Mouse (Mus musculus) neural tube, embryonic 11.5 days (tissue): ENCODE measurements around the gene Spz1. TPM values are rescaled to one million over a fixed set of nuclear protein-coding genes. Genes with fewer than 3 reads are reported as not detected.

Experiments used
- ATAC-seq: fragments of 200-750 bp; cut with Nextera tagmentation; 2 replicates; pipeline ENCODE4 v1.8.0; 2017; ENCODE audit warnings: moderate number of reproducible peaks, mild to moderate bottlenecking, moderate TSS enrichment, moderate library complexity; ENCODE audit not compliant: insufficient read depth, low FRiP score, low TSS enrichment
- DNase-seq: peaks from one replicate; pipeline ENCODE4 v3.0.0-alpha.2; 2015; ENCODE audit warnings: low spot score
- H3K27ac ChIP-seq: fragments of 300-500 bp; sonication (generic); 2 replicates; pipeline ENCODE4 v1.5.1; 2014; ENCODE audit warnings: low read depth, mild to moderate bottlenecking, low read length
- H3K27me3 ChIP-seq: fragments of 300-500 bp; sonication (generic); 2 replicates; pipeline ENCODE4 v1.6.1; 2014; ENCODE audit warnings: mild to moderate bottlenecking, low read length, mixed read lengths; ENCODE audit not compliant: control insufficient read depth, insufficient read depth
- H3K36me3 ChIP-seq: fragments of 300-500 bp; sonication (generic); 2 replicates; pipeline ENCODE4 v1.6.1; 2014; ENCODE audit warnings: mild to moderate bottlenecking, low read length, moderate library complexity, mixed read lengths; ENCODE audit not compliant: control insufficient read depth, insufficient read depth
- H3K4me1 ChIP-seq: fragments of 300-500 bp; sonication (generic); 2 replicates; pipeline ENCODE4 v1.6.1; 2014; ENCODE audit warnings: low read length, mixed read lengths; ENCODE audit not compliant: control insufficient read depth, insufficient read depth
- H3K4me2 ChIP-seq: fragments of 300-500 bp; sonication (generic); 2 replicates; pipeline ENCODE4 v1.6.1; 2014; ENCODE audit warnings: low read depth, mild to moderate bottlenecking, moderate library complexity
- H3K4me3 ChIP-seq: fragments of 300-500 bp; sonication (generic); 2 replicates; pipeline ENCODE4 v1.5.1; 2014; ENCODE audit warnings: low read depth, low read length
- H3K9ac ChIP-seq: fragments of 300-500 bp; sonication (generic); 2 replicates; pipeline ENCODE4 v1.6.1; 2014; ENCODE audit warnings: mild to moderate bottlenecking, low read length
- H3K9me3 ChIP-seq: fragments of 300-500 bp; sonication (generic); 2 replicates; pipeline ENCODE4 v1.6.1; 2016; ENCODE audit warnings: low read length; ENCODE audit not compliant: control insufficient read depth
- WGBS: fragments of 180-500 bp; shearing (Covaris S2); extraction: QIAGEN DNeasy Blood & Tissue Kit; methylation state at CpG from one replicate; pipeline ENCODE4 v1.1.7; 2014; 5-methylcytosine and 5-hydroxymethylcytosine counted together
- polyA plus RNA-seq: library from polyadenylated mRNA; unstranded; fragments of >200 nt; fragmentation: Nextera tagmentation; extraction: Ambion mirVana; gene quantifications from 2 replicates; pipeline ENCODE4 v1.2.1, GENCODE M21; 2014

Spz1 gene
- polyA plus RNA-seq, 1 experiment from 2014 or later, result not detected

DNA sequence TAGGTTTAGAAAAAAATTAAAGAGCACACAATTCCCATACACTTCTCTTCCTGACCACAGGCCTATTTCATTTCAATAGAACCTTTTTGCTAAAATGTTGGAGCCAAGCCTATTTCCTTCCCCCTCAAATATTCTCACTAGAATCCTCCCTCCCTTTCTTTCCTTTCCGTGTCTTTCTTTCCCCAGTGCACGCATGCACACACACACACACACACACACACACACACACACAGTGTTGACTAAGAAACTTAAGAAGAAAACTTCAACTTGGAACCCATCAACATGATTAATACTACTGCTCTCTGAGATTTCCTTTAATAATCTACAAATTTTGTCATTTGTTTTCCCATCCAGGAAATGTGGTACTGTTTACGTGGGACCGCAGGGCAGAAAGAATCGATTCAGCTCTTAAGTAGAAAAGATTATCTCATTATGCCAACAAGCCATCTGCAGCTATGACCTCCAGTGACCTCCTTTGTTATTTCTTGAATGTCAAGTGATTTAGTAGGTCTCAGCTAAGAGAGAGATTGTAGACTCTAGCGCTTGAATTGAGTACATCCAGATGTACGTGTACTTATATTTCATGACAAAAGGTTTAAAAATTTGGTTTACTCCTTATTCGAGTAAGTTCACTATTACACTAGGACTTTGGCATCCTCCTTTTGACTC lies 19.4 kb downstream of the Spz1 start:
- 0 out of 2 replicates have a peak, but pooled peaks have one; percentile 35 for ATAC-seq
- Histone ChIP-seq H3K4me2 (no peak overlapping the region), H3K36me3 (no peaks in the 10 kb centered on the region), H3K4me3 (no peak overlapping the region), H3K27me3 (no peaks in the 10 kb centered on the region), H3K9me3 (no peaks in the 10 kb centered on the region), H3K27ac (no peak overlapping the region), H3K9ac (no peak overlapping the region), H3K4me1 (peaks cover 9% of the 10 kb centered on the region; the same call in 1 of the 2 replicates)
- 13% methylated on average over 8 of the region's 8 CpGs for WGBS
- DNase-seq, result peak; percentile 52

DNA sequence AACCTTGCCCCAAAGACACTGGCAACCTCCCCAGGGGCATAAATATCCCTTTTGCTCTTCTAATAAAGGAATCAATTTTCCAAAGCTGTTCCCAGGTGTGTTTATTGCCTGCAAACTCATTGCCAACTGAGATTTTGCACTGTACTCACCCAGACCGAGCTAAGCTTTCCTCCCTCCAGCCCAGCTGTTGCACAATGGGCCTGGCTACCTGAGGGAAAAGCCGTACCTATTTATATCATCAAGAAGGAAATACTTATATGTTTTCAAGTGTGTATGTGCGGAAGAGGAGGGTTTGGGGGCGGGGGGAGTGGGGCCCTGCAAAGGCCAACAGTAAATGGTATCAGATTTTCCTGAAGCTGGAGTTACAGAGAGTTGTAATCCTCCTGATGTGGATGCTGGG lies 28.9 kb downstream of the Spz1 start:
- Histone ChIP-seq H3K27ac (no peak overlapping the region), H3K27me3 (no peaks in the 10 kb centered on the region), H3K4me1 (no peaks in the 10 kb centered on the region), H3K4me3 (no peak overlapping the region), H3K9me3 (peaks cover 15% of the 10 kb centered on the region; the same call in 1 of the 2 replicates), H3K36me3 (no peaks in the 10 kb centered on the region), H3K4me2 (no peak overlapping the region), H3K9ac (no peak overlapping the region)
- DNase-seq (no peak), ATAC-seq (no peak)
- WGBS, result 85% methylated on average over 4 of the region's 4 CpGs

DNA sequence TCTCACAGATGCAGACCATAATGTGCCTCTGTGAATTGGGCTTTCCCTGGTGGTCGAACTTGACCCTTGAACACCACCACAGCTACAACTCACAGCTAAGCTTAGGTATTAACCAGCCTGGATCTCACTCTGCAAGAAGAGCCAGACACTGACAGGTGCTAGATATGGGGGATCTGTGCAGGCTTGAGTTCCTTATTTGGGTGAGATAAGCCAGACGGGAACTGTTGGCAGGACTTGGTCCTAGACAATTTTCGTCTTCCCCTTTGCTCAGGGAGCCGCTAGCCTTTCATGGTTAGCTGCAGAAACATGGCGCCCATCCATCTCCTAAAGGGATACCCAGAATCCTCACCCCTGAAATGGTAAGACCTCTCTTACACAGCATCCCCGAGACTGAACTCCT lies 35.0 kb downstream of the Spz1 start:
- DNase-seq, result no peak
- Histone ChIP-seq H3K36me3 (no peaks in the 10 kb centered on the region), H3K4me2 (no peak overlapping the region), H3K27me3 (no peaks in the 10 kb centered on the region), H3K9ac (no peak overlapping the region), H3K27ac (no peak overlapping the region), H3K4me1 (no peaks in the 10 kb centered on the region), H3K4me3 (no peak overlapping the region), H3K9me3 (no peaks in the 10 kb centered on the region)
- WGBS, result 88% methylated on average over 6 of the region's 6 CpGs
- no peak for ATAC-seq

DNA sequence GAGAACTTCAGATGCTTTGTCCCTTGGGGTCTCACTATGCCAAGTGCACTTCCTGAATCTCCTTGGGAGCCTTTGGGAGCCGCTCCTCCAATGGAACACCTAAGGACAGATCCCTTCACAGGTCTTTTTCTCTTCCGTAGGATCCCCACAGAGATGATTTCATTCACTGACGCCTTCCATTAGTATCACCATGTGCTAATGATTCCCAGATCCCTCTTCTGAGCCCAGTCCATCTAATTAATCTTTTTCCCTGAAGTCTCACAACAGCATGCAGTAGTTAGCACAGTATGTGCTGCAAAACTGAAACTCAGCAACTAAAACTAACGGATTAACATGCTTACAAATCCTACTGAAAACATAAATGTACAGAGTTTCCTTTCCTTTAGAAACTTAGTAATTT lies 36.8 kb downstream of the Spz1 start:
- DNase-seq (no peak), ATAC-seq (no peak)
- Histone ChIP-seq H3K27ac (no peak overlapping the region), H3K4me1 (no peaks in the 10 kb centered on the region), H3K4me2 (no peak overlapping the region), H3K36me3 (no peaks in the 10 kb centered on the region), H3K9me3 (no peaks in the 10 kb centered on the region), H3K27me3 (no peaks in the 10 kb centered on the region), H3K4me3 (no peak overlapping the region), H3K9ac (no peak overlapping the region)
- WGBS, result 50% methylated on average over 4 of the region's 4 CpGs

DNA sequence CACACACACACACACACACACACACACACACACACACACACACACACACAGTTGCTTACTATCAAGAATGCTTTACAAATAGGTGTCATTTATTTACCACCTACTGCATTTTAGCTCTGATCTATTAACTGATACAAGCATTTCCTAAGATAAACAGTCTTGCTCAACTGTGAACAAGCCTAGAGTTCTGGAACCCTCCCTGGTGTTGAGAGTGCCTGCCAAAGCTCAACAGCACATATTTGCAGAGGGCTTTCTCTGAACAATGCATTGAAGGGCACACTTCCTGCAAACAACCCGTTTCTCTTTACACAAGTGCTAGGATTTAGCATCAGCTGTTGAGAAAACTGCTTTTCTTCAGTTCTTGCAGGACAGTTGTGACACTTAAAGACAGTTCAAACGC lies 42.2 kb downstream of the Spz1 start:
- Histone ChIP-seq H3K36me3 (no peaks in the 10 kb centered on the region), H3K9ac (no peak overlapping the region), H3K27me3 (no peaks in the 10 kb centered on the region), H3K9me3 (no peaks in the 10 kb centered on the region), H3K27ac (no peak overlapping the region), H3K4me2 (no peak overlapping the region), H3K4me1 (peaks cover 4% of the 10 kb centered on the region), H3K4me3 (no peak overlapping the region)
- ATAC-seq (no peak), DNase-seq (no peak)
- 51% methylated on average over 2 of the region's 2 CpGs for WGBS

DNA sequence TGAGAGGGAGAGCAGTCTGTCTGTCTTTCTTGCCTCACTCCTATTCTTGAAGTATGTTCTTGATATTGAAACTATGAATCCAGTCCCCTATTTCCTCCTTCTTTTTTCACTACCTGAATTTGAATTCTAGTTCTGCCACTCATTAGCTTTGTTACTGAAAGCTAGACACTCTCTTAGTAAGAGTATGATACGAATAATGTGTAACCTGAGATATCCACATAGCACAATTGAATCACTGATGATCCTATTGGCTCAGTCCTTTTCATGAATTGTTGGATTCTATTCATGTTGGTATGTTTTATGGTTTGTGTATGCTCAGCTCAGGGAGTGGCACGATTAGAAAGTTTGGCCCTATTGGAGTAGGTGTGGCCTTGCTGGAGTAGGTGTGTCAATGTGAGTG lies 43.8 kb downstream of the Spz1 start:
- peaks cover 4% of the 10 kb centered on the region for H3K4me1 ChIP-seq
- no peaks in the 10 kb centered on the region for H3K36me3 ChIP-seq
- H3K4me2 ChIP-seq, result no peak overlapping the region
- DNase-seq (no peak), ATAC-seq (no peak)
- H3K27me3 ChIP-seq, result no peaks in the 10 kb centered on the region
- WGBS, result 85% methylated on average over 2 of the region's 2 CpGs
- H3K4me3 ChIP-seq, result no peak overlapping the region
- no peaks in the 10 kb centered on the region for H3K9me3 ChIP-seq
- no peak overlapping the region for H3K9ac ChIP-seq
- H3K27ac ChIP-seq, result no peak overlapping the region

DNA sequence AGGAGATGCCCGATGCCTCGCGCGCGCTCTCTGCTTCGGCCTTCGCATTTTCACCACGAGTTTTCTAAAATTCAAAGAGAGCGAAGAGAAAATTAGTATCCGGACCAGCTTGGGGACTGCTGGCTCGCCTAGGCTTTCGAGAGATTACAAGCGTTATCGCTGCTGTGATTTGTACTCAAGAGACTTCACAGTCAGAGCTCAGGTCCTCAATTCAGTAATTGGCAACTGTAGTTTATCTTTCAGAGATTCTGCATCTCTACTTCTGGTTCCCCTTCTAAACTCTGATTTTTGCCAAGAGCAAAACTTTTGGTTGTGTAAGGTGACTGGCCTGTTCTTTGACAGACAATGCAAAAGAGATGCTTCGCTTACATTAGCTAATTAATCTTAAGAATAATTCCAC lies 44.7 kb downstream of the Spz1 start:
- Histone ChIP-seq H3K9ac (peak overlapping the region; percentile 78), H3K4me1 (peaks cover 4% of the 10 kb centered on the region), H3K9me3 (no peaks in the 10 kb centered on the region), H3K4me2 (peak overlapping the region; percentile 72), H3K27ac (peak overlapping the region; percentile 90), H3K36me3 (no peaks in the 10 kb centered on the region), H3K27me3 (no peaks in the 10 kb centered on the region), H3K4me3 (peak overlapping the region; percentile 60)
- ATAC-seq, result no peak
- DNase-seq, result no peak
- 6% methylated on average over 15 of the region's 15 CpGs for WGBS

DNA sequence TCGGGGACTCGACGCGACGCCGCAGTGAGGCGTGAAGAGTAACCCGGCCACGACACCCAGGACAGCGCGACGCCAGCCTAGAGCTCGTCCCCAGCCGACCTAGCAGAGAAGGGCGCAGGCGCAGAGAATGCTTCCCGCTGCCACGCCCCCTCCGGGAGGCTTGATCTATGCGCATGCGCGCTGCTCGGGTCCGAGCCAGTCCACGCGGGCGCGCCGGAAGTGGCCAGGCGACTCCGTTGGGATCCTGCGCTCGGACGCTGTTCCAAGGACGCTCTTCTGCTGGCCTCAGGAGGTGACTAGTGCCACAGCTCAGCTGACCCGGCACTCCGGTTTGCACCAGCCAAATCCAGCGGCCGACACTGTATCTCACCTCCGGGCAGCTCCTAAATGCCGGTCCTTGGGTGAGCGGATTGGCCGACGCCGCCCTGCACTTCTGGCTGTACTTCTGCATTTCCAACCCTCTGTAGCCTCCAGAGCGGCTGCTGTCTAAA lies 45.2 kb downstream of the Spz1 start, which contains the start of gene Zfyve16:
Zfyve16 (minus strand) TSS at position 148 of the 491 bp plus-strand sequence.
- DNase-seq (peak; percentile 99), ATAC-seq (peak; percentile 98)
- no peaks in the 10 kb centered on the region for H3K9me3 ChIP-seq
- no peaks in the 10 kb centered on the region for H3K27me3 ChIP-seq
- peak within 1 kb of the TSS; percentile 72 for H3K4me2 ChIP-seq
- H3K36me3 ChIP-seq, result no peaks in the 10 kb centered on the region
- H3K4me1 ChIP-seq, result peaks cover 4% of the 10 kb centered on the region
- under 1% methylated on average over 42 of the region's 46 CpGs for WGBS
- peak within 1 kb of the TSS; percentile 90 for H3K27ac ChIP-seq
- peak within 1 kb of the TSS; percentile 60 for H3K4me3 ChIP-seq
- H3K9ac ChIP-seq, result peak within 1 kb of the TSS; percentile 78
